Mouse (Mus musculus): ENCODE data around the gene Rnf225.
A peak's percentile ranks its signal among the peaks of the same experiment; 100 is the strongest.
"Not testable (repeated sequence)": the region's sequence is repeated elsewhere in the genome, so short reads cannot be mapped to it uniquely, and the experiment has no call there.

The Rnf225 gene

DNA sequence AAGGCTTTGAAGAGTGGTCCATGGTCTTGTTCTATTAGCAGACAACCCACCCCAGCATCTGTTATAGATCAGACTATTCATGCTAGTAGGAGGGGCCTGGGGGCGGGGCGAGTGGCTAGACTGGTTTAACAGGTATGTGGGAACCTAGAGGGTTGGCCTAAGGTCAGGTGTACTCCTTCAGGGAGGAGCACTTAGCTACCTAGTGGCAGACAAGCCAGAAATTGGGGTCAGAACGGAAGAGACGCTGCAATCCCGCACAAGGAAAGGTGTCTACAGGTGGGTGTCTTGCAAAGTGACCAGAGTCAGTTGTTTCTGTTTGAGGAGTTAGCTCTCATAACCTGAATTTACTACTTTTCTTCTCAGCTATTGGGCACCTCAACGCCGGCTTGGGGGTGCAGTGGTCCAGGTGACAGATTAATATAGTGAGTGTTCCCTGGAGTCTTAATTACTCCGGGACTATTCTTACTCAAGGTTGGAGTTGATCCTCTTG, at the start of gene Rnf225:
Gene Rnf225 (plus strand): TSS at position 226 of the 490 bp plus-strand sequence.
- DNase-seq (ENCODE audit: extremely low read depth, insufficient read length, low spot score), result no peak

DNA sequence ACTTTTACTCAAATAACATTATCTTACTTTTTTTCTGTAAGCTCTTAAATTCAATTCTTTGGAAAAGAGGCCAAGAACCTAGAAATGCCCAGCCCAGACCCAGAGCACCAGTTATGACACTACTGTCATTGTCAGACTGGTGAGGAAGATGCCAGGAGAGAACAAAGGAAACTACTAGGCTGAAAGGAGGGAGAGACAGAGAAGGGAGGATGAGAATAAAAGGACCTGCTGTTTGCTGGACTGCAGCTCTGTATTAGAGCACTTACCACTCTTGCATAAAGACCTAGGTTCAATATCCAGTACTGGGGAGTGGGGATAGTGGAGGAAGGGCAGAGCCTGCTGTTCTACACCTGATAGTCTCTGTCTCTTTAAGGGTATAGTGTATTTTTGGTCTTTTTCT, 47.2 kb upstream of the Rnf225 start:
- no peak for DNase-seq (ENCODE audit: extremely low read depth, insufficient read length, low spot score)

DNA sequence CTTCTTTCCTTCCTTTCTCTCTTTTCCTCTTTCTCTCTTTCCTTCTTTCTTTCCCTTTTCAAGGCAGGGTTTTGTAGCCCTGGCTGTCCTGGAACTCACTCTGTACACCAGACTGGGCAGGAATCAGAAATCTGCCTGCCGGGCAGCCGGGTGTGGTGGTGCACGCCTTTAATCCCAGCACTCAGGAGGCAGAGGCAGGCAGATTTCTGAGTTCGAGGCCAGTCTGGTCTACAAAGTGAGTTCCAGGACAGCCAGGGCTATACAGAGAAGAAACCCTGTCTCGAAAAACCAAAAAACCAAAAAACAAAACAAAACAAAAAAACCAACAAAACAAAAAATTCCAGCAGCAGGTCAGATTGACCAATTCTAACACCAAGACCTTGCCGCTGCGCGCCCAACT, 46.7 kb upstream of the Rnf225 start:
- not testable (repeated sequence) for DNase-seq (ENCODE audit: extremely low read depth, insufficient read length, low spot score)

DNA sequence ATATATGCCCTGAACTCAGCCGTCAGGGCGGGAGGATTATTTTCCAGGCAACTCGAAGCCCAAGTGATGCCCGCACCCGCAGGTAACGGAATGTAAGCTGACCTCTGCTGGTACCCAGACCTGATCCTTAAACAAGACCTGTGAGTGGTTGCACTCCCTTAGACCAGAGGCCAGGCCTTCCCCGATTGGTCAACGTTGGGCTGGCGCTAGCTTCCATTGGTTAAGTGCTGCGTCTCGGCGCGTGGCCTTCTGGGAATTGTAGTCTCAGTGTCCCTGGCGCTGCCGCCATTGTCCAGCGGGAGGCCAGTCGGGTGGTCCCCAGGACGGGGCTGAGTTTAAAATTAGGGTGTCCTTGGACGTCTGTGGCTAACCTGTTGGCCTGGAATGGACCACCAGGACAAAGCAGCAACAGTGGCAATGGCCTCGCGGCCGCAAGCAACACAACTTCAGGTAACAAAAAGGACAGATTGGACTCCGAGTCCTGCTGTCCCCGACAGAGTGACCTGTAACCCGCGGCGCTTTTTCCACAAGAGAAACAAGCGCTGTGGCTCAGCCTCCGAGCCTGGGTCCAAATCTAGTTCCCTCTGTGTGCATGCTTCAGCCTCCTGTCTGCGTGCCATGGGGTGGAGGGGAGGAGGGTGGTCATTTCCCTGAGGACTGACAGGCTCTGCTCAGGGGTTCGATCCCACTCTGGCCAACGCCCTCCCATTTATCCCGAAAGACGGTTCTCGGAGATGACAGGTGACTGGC, 46.1 kb upstream of the Rnf225 start, which contains the start of gene Zfp128:
Gene Zfp128 (plus strand): TSS at position 267 of the 750 bp plus-strand sequence.
- peak; percentile 83 for DNase-seq (ENCODE audit: extremely low read depth, insufficient read length, low spot score)

DNA sequence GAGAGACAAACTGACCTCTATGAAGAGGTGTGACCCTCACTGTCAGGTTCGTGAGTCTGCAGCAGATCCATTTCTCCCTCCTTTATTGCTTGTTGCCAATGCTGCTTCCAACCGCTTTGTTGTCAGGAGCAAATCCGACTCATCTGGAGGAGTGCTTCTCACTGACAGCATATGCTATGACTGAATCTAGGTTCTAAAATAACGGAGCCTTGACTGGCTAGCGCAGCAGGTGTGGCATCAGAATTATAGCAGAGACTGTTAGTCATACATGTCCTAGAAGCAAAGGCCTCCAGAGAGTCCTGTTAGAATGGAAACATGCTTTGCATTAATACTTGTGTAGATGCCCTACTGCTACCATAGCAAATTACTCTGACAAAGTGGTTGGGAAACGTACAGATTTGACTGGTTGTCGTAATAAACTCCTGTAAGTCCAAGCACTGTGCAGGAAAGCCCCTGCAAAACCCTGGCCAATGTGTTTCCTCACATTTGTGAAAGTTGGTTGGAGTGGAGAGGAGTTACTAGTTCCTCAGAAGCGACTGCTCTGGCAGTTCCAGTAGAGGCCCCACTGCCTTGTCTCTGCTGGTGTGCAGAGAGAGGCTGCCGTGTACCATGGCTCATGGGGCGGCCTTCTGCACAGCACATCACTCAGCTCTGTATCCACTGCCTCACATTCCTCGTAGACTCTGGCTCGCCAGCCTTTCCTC, 40.5 kb upstream of the Rnf225 start:
- DNase-seq (ENCODE audit: extremely low read depth, insufficient read length, low spot score), result no peak

DNA sequence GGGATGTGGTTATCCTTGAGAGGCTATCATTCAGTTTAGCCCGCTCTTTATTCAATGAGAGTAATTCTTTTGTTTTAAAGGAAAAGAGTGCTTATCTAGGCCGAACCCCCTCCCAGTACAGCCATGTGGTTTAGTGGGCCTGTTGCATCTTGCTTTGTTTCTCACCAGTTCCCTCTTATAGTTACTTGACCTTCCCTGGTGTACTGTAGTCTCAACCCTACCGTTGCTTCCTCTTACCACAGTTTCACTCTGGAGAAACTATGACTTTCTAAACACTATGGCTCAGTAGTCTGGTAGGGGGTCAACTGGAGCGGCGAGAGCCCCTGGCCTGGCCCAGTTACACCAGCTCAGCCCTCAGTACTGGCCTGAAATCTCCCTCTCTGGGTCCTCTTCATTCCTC, 39.6 kb upstream of the Rnf225 start:
- no peak for DNase-seq (ENCODE audit: extremely low read depth, insufficient read length, low spot score)

DNA sequence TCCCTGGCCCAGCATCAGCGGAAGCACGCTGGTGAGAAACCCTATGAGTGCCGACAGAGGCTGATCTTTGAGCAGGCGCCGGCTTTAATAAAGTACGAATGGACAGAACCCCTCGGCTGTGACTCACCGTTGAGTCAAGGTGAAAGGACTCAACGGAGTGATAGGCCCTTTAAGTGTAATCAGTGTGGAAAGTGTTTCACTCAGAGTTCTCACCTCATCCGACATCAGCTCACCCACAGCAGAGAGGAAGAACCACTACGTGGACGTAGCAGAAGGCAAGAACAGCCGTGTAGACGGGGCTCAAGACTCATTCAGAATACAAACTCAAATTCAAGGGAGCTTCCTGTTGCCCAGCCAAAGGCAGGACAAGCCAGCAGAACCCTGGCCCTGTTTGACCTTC, 36.3 kb upstream of the Rnf225 start:
- no peak for DNase-seq (ENCODE audit: extremely low read depth, insufficient read length, low spot score)

DNA sequence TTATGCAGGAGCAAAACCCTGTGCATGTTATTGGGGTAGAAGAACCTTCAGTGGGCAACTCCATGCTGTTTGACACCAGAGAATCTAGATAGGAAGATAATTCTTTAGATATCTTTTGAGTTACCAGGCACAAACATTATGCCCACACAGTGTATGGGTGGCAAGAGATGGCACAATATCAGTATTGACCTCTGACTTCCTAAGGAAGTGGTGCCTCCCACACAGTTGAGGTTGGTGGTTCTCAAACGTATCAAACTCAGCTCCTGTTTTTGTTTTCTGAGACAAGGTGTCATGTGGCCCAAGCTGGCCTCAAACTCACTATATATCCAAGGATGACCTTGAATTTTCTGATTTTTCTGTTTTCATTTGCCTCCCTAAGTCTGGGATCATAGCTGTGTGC, 35.9 kb upstream of the Rnf225 start:
- no peak for DNase-seq (ENCODE audit: extremely low read depth, insufficient read length, low spot score)

DNA sequence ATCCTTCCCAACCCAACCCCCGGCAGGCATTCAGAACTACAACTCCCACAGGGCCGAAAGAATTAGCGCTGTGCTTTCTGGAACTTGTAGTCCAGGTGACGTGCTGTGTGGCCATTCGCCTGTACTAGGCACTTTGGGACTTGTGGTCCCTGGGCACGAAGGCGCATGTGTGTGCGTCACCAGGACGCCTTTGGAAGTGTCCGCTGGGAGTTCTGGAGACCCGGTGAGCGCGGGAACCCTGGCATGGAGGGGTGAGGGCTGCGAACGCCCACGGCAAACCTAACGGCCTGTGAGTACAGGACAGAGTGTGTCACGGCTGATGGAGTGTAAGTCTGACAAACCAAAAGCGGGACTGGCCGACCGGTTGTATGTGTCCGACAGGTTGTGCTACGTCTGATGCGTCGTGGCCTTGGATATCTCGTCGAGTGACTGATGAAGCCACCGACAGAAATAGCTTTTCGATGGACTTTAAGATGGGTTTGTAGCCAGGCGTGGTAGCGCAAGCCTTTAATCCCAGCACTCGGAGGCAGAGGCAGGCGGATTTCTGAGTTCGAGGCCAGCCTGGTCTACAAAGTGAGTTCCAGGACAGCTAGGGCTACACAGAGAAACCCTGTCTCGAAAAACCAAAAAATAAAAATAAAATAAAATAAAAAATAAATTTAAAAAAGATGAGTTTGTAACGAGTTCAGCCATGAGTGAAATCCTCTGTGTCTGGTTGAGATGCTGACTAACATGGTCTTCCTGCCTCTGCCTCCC, 29.4 kb upstream of the Rnf225 start, which contains the start of gene Zscan22:
Gene Zscan22 (plus strand): TSS at position 161 of the 756 bp plus-strand sequence.
- DNase-seq (ENCODE audit: extremely low read depth, insufficient read length, low spot score), result peak; percentile 86

DNA sequence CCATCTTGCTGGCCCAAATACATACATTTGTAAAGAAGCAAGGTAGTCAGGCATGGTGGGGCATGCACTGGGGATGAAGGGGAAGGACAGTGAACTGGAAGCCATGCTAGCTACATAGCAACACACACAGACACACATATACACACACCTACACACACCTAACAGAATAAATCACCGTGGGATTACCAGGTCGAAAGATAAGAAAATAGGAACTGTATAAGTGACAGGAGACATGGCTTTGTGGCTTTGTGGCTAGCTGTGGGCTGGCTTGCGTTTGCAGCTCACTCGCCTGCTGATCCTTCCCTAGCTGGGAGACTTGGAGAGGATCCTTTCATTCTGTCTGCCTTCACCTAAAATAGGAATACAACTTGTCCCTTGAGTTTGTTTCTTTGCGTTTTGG, 25.7 kb upstream of the Rnf225 start:
- DNase-seq (ENCODE audit: extremely low read depth, insufficient read length, low spot score), result no peak

DNA sequence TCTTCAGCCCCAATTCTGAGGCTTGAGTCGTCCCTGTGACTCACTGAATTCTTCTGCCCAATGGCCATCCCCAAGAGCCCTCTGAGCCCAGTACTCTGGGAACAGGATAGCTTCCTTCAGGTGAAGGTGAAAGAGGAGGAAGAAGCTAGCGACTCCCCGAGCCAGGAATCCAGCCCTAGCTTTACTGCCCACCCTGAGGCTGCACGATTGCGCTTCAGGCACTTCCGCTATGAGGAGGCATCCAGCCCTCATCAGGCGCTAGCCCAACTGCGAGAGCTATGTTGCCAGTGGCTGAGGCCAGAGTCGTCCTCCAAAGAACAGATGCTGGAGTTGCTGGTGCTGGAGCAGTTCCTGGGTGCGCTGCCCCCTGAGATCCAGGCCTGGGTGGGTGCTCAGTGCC, 23.6 kb upstream of the Rnf225 start:
- DNase-seq (ENCODE audit: extremely low read depth, insufficient read length, low spot score), result no peak

DNA sequence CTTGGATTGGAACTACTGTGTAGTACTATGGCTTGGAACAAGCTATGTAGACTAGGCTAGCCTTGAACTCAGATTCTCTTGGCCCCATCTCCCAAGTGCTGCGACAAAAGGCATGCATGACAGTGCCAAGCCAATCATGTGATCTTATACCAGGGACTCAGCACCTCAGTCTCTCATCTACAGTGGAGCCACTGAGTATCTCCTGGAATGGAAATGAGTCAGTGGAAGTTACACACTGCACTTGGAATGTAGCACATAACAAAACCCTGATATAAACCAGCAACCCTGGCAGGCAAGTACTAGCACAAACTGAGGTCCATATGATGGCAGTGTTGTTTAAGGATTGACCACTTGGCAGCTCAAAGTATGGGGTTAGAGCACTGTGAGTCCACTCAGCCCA, 22.1 kb upstream of the Rnf225 start:
- no peak for DNase-seq (ENCODE audit: extremely low read depth, insufficient read length, low spot score)

DNA sequence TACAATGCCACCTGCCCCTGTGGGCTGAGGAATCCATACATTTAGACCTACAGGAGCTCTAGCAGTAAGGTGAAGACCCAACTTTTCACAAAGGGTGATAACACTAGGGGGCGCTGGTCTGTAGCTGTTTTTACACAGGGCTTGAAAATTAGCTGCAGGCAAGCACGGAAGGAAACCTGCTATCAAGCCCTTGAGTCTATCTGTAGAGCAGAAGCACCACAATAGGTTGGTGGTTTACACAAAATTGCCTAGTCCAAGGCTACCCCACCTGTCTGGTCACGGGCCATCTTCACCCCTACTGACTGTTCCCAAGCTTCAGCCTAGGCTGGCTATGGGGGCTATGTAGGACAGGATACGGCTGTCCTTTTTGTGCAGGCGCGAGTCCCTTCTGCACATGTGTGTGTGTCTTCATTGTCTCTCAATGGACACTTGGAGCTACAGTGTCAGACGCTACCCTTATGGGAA, 17.7 kb upstream of the Rnf225 start:
- DNase-seq (ENCODE audit: extremely low read depth, insufficient read length, low spot score), result no peak

DNA sequence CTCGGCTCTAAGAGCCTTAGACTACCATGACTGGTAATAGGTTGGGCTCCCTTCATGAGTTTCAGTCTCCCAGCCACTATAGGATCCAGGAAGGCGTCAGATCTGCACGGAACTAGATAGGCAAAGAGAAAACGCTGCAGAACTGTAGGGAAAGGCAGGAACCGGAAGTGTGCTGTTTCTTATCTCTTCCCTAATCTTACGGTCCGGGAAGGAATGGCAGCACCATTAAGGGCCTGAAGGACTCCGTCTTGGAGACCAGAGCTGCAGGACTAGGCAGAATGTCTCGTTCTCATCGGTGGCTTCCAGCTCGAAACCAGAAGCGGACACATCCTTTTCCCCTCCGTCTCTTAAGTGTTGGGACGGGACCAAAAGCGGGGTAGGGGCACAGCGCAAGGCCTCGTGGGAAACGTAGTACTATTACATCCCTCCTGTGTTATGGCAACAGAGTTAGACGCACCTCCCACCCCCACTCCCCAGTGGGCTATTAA, 17.0 kb upstream of the Rnf225 start:
- no peak for DNase-seq (ENCODE audit: extremely low read depth, insufficient read length, low spot score)

DNA sequence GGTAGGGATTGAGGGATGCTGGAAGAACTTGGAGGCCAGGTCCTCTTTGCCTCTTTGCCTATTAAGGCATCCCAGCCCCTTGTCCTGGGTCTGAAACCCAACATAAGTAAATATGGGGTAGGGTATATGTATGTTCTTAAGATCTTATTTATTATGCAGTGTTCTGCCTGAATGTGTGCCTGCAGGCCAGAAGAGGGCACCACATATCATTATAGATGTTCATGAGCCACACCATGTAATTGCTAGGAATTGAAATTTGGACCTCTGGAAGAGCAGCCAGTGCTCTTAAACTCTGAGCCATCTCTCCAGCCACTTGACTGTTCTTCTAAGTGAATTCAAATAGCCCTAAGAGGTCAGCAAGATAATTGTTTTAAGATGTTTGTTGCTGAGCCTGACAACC, 13.7 kb upstream of the Rnf225 start:
- DNase-seq (ENCODE audit: extremely low read depth, insufficient read length, low spot score), result no peak

DNA sequence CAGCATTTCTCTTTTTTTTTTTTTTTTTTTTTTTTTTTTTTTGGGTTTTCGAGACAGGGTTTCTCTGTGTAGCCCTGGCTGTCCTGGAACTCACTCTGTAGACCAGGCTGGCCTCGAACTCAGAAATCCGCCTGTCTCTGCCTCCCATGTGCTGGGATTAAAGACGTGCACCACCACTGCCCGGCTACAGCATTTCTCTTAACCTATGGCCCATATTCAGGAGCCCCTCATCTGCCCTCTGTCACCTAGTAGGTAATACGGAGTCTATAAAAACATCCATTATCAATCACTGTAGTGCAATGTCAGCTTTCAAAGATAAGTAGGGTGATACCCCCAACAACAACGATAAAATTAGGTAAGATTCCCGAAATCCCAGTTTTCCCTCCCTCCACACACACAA, 6.7 kb upstream of the Rnf225 start:
- not testable (repeated sequence) for DNase-seq (ENCODE audit: extremely low read depth, insufficient read length, low spot score)

DNA sequence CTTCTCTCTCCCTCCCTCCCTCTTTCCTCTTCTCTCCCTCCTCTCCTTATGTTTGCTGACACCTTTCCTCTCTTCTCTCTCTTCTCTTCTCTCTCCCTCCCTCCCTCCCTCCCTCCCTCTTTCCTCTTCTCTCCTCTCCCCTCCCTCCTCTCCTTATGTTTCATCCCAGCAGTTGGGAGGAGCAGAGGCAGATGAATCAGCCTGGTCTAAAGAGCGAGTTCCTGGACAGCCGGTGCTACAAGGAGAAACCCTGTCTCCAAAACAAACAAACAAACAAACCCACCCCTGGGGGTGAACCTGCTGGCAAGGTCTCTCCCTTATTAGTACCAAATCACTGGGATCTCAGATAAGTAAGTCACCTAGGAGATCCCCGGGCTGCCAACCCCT, 5.9 kb upstream of the Rnf225 start:
- DNase-seq (ENCODE audit: extremely low read depth, insufficient read length, low spot score), result no peak

DNA sequence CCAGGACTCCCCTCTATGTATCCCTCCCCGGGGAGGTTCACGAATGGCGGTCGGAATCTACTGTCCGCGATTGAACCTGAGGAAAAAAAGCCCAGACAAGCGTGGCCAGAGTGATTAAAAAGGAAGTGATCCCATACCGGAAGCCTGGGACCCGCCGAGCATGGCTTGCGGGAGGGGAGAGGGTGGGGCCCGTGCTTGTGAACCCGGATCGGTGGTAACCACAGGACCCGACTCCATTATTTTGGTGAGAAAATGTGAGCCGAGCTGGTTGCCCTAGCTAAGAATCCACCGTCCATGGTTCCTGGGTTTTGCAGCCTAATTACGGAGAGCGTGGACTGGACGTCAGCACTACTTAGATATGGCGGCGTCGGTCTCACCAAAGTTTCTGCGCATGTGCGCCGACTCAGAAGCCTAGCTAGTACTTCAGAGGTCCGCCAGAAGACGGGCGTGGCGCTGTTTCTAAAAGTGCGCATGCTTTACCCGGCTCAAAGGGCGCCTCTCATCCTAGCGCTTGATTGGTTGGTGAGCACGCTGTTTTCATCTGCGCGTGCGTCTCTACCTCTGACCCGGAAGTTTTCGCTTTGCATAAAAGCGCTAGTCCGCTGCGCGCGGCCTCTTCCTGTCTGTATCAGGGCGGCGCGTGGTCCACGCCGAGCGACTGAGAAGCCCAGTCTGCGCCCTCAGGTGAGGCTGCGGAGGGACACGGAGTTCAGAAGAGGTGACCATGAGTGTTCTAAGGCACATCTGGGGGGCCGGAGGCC, 5.3 kb upstream of the Rnf225 start, which contains the start of gene Rps5:
Gene Rps5 (plus strand): TSS at position 586 of the 761 bp plus-strand sequence.
- DNase-seq (ENCODE audit: extremely low read depth, insufficient read length, low spot score), result peak; percentile 90

DNA sequence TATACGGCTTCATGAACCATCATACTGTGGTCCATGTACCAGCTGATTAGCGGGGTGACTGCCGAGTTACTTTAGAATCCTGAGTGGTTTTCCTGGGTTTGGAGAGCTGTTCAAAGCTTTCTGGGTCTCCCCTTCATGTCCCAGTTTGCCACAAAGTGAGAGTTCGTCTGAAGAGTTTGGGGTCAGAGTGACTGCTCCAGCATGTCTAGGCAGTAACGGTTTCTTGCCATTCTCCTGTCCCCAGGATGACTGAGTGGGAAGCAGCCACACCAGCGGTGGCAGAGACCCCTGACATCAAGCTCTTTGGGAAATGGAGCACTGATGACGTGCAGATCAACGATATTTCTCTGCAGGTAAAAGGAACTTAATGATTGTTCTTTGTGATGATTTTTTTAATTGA, 4.5 kb upstream of the Rnf225 start:
- DNase-seq (ENCODE audit: extremely low read depth, insufficient read length, low spot score), result no peak

DNA sequence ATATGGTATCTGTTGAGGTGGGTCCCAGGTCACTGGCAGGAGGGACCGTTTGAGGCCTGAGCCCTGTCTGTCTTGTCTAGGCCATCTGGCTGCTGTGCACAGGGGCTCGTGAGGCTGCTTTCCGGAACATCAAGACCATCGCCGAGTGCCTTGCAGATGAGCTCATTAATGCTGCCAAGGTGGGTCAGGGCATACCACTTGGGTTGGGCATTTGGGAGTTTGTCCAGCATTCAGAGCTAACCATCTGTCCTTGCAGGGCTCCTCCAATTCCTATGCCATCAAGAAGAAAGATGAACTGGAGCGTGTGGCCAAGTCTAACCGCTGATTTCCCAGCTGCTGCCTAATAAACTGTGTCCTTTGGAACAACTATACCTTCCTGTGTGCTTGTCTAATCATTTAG, 900 bp upstream of the Rnf225 start:
- DNase-seq (ENCODE audit: extremely low read depth, insufficient read length, low spot score), result no peak
